Mouse (Mus musculus) layer of hippocampus, adult 18-20 months (tissue): ENCODE measurements around the gene Nmt1. TPM values are rescaled to one million over a fixed set of nuclear protein-coding genes. Genes with fewer than 3 reads are reported as not detected.
A peak's percentile ranks its signal among the peaks of the same experiment; 100 is the strongest.

Experiments
- DNase-seq, 2 experiments: peaks; one replicate each; pipeline ENCODE4 v3.0.0; 2022; ENCODE audit warnings: low spot score in 2 of 2
- total RNA-seq, 2 experiments: library from RNA; stranded (reverse); gene quantifications; 2 replicates each; pipeline ENCODE4 v1.2.3; 2021

Gene Nmt1
- total RNA-seq, 2 experiments from 2014 or later = 166 to 172 TPM

DNA sequence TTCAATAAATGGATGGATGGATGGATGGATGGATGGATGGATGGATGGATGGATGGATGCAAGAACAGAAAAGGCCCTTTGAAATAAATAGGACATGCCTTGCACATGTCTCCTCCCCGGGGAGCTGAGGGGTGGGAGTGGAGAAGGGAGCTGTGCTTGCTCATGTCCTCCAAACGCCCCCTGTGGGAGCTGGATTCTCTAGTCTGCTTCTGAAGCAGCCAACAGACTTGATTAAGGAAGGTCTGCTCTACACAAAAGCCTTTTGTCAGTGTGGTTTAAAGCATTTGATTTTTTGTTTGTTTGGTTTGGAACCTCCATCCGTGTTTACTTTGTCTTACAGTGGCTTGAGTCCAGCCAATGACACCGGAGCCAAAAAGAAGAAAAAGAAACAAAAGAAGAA lies 14.8 kb downstream of the Nmt1 start:
- DNase-seq = no peak

DNA sequence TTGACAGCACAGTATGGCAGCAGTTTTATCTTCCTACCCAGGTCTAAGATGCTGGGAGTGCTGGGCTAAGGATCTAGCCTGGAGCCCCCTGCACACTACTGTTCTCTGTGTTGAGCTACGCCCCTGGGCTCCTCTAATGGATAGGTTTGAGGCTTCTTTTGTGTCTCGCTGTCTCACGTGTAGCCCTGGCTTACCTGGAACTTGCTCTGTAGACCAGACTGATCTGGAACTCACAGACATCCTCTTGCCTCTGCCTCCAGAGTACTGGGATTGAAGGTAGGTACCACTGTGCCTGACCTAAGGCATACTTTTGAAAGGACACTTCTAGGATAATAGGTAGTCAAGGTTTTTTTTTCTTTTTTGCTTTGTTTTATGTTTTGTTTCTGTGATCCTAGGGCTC lies 16.0 kb downstream of the Nmt1 start:
- DNase-seq = no peak

DNA sequence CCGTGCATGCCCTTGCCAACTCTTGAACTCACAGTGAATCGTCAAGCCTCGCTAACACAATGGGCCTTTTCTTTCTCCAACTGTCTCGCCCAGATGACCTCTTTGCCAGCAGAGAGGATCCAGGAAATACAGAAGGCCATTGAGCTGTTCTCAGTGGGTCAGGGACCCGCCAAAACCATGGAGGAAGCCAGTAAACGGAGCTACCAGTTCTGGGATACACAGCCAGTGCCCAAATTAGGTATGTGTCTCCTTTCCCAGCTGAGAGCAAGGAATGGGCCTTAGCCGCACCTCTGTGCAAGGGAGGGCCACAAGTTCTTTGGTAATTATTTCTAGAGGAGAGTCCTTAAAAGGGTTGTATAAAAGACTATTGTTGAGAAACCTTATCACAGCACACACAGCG lies 18.3 kb downstream of the Nmt1 start:
- DNase-seq = no peak

DNA sequence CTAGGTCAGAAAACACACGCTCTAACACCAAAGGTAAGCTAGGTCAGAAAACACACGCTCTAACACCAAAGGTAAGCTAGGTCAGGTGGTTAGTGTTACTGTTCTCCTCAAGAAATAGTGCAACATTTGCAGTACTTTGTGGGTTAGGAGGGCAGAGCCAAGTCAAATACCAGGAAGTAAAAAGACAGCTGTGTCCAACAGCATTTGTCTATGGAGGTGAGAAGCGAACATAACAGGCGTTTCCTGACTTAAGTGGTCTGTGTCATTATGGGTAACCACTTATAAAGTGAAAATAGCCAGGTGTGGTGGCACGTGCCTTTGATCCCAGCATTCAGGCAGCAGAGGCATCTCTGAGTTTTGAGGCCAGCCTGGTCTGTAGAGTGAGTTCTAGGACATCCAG lies 21.6 kb downstream of the Nmt1 start:
- no peak for DNase-seq

DNA sequence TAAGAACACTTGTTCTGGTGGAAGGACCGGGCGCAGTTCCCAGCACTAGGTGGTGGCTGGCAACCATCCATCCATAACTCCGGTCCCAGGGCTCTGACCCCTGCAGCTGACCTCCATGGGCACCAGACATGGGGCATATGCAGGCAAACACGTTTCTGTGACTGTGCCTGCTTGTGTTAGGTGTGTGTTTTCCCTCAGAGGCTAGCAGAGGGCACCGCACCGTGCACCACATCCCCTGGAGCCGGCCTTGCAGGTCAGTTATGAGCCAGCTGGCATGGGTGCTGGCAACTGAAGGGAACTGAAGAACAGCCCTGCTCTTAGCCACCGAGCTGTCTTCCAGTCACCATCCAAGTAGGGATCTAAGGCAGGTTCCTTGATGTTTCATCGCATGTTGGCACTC lies 22.2 kb downstream of the Nmt1 start:
- DNase-seq = no peak

DNA sequence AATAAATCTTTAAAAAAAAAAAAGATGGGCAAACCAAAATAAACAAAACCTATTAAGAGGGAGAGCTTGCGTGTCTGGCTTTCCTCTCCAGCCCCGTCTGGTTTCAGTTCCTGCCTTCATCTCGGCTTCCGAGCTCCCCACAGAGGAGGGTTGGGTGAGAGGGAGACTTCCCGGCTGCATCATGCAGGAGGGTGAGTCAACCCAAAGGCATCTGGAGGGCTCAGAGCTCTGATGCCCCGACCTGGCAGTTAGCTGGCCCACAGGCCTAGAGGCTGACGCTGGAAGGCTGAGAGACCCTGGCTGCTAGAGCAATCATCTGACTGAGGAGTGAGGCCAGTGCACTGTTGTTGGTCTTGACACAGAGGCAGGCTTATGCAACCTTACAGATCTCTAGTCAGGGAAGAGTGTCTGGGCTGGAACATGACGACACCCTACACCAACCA lies 23.3 kb downstream of the Nmt1 start:
- DNase-seq = peak in 1 of 2 experiments; percentile 64

DNA sequence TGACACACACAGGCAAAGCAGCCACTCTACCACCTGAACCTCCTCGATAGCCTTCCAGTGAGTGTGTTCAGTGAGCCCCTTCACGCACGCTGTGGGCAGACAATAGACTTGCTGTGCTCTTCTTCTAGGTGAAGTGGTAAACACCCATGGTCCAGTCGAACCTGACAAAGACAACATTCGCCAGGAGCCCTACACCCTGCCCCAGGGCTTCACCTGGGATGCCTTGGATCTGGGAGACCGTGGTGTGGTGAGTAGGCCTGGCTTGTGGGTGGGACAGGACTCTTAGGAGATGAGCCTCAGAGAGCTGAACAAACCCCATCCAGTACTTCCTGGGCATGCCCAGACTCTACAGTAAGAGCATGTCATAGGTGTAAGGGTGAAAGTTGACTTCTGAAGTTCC lies 24.1 kb downstream of the Nmt1 start:
- DNase-seq = no peak

DNA sequence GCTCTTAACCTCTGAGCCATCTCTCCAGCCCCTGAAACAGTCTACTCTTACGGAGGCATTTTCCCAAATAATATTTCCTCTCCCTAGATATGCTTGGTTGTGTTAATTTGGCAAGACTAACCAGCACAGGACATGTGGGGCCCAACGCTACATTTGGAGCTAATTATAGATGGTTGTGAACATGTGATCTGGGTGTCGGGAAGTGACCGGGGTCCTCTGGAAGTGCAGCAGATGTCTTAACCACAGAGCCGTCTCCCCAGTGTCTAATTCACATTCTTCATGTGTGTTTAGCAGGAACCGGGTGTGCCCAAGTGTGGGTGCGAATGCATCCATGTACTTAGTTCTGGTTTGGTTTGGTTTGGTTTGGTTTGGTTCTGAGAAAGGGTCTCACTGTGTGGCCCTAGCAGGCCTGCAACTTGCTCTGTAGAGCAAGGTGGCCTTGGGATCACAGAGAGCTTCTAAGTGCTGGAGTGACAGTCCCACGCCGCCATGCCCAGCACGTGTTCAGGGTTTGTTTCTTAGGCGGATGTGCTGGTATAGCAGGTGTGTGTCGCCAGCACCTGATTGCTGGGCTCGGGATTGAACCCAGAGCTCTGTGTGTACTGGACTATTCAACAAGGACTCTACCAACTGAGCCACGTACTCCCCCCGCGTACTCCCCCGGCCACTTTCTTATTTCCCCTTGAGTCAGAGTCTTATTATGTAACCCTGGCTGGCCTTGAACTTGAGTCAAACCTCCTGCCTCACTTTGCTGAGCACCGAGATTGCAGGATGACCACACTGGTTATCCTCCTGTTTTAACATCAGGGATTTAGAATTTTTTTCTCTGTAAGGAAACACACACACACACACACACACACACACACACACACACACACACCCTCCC lies 25.4 kb downstream of the Nmt1 start:
- DNase-seq = no peak

DNA sequence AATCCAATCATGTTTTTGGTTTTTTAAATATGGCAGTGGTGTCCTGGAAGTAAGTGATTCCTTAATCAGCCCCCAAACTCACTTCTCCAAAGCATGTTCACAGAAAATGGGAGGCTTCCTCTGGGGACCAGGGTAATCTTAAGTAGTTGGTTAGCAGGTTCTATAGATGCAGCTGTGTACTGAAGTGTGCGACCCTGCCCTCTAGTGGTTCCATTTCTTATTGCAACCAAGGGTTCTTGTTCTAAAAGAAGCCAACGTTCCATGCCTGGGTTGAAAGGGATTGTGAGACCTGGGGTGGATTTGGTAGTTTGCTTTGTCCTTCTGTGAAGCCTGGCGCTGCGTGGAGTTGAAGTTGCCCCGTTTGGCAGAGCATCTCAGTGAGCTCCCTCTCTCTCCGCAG lies 26.8 kb downstream of the Nmt1 start:
- DNase-seq = peak; percentile 62 to 92

DNA sequence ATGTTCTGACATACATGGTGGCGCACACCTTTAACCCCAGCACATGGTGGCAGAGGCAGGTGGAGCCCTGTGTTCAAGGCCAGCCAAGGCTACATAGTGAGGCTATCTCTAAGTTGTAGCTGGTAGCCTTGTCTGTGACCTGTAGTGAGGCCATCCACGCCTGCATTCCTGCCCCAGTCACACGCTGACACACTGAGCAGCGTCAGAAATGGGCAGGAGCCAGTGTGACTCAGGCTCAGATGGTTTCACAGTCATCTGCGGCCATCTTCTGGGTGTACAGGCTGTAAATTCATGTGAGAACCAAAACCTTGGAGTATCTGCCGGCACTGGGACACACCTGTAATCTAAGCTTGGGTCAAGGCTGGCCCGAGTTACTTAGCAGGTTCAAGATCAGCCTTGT lies 28.6 kb downstream of the Nmt1 start:
- no peak for DNase-seq

DNA sequence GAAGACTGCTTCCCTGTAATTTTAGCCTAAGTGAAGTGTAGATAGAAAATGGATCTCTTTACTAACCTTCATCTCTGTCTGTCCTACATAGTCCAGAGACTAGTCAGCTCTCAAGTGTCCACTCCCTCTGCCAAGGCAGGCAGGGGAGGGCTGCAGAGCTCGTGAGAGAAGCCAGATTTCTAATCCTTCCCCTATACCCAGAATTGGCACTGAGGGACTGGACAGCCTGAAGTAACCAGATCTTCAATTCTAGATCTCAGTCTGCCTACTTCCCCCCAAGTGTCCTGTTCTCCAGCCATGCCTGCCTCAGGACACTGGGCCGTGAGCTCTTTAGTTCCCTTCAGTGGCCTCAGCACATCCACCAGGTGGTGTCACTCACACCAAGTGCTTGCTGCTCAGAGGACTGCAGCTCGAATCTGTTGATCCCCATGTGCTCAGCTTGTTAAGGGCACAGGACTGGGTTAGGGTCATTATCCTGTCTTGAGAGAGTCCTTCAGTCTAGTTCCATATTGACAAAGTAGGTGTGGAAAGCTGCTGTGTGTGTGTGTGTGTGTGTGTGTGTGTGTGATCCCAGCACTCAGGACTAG lies 30.6 kb downstream of the Nmt1 start:
- no peak for DNase-seq

DNA sequence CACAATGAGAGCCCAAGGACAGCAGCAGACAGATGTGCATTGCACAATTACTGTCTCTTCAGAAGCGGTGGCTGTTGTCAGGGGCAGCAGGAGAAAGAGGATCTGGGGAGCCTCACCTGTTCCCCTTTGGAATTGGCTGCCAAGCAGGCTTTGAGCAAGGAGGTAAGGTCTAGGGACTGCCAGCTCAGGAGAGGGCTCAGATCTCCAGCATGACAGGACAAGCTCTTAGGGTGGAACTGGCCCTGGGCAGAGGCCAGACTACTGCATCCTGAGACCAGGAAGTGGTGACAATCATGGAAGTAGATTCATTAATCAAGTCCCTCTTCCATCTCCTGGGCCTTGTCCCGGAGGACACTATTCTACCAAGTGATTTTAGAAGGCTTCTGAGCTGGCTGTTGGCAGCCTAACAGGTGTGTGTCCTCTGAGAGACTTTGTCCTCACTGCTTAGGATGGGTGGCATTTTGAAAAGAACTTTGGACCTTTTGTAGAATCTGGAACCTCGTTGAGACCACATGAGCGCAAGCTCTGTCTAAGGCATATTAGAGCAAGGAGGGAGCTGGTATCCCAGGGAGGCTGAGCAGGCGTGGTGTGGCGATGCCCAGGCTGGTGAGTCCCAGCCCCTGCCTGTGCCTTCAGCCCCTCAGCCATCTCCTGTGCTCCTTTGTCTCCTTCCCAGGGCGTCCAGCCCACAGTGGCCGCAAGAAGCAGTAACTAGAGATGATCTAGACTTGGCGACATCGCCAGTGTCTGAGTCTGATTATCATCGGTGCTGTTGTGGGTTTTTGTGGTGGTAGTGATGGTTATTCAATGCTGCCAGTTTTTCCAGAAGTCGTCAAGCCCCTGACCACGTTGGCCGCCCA lies 38.4 kb downstream of the Nmt1 start:
- DNase-seq = no peak

DNA sequence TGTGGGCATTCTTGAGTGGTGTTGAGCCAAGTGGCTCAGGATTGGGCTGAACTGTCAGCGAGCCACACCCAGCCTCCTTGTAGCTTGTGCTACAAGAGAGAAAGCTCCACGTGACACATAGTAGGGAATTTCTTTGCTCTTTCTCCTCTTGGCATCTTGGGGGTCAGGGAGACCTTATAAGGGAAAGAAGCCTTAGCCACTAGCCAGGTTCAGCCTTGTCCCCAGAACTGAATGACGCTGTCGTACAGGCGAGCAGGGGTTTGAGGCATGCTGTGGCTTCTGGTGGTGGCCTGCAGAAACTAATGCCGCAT lies 39.0 kb downstream of the Nmt1 start:
- no peak for DNase-seq

DNA sequence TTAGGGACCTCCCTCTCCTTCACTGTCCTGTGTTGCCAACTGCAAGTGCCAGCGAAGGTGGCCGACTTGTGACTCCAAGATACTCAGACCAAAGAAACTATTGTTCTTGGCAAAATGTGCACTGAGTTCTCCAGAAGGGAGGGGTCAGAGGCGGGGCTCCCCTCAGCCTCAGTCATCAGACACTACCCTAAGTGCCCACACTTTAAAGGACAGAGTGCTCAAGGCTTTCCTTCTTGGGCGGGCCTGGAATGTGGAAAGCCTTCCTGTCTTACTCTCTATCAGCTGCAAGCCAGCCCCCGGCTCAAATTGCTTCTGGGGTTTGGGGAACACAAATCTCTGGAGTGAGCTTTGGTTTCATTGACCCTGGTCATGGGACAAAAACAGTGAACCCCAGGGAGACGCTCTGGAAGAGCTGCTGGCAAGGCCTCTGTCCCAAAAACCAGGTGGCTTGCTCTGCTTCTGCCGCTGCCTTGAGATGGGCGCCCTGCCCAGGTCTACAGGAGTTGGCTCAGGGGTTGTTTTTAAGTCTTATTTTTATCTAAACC lies 39.5 kb downstream of the Nmt1 start:
- no peak for DNase-seq

DNA sequence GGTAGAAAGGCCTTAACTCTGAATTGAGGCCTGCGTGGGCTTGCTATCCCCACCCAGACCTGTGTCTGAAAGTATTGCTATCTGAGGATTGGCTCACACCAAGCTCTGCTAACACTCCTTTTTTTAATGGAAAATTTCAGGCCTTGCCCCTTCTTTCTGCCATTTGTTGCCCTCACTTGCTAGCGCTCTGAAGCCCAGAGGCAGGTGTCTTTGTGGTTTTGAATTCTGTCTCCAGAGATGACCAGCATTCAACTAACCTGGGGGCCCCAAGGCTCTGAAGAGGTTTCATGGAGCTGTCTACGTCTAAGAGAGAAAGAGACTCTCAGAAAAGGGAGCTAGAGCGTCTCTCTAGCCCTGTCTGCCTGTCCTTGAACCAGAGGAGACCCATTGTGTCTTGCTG lies 40.3 kb downstream of the Nmt1 start:
- no peak for DNase-seq

DNA sequence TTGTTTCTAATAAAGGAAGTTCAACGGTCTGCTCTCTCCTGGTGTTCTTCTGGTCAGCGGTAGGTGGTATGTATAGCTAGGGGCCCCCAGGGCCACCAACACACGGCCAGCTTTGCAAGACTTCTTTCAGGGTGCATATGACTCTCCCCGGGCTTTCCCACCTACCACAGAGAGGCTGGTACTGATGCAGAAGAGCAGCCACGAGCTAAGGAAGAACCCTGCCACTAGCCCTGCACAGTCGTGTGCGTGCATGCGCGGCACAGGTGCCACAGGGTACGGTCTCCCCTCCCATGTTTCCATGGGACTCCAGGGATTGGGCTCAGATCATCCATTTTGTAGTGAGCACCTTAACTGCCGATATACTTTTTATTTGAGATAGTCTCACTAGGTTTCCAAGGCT lies 40.9 kb downstream of the Nmt1 start:
- DNase-seq = no peak

DNA sequence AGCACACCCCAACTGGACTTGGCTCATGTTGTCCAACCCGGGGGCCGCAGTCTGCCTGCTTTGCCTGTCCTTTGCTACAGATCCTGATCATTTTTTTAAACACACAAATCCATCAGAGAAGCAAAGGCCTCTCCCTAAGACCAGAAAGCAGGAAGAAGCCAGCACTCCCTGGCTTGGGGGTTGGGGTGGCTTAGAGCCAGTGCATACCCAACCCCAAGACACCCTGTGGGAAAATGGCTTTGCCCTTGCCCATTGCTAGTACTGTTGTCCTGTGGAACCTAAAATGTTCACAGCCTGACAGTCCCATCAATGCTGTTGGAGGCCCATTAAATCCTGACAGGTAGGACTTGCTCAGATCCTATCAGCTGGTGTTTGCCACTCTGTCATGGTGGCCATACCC lies 41.7 kb downstream of the Nmt1 start:
- no peak for DNase-seq

DNA sequence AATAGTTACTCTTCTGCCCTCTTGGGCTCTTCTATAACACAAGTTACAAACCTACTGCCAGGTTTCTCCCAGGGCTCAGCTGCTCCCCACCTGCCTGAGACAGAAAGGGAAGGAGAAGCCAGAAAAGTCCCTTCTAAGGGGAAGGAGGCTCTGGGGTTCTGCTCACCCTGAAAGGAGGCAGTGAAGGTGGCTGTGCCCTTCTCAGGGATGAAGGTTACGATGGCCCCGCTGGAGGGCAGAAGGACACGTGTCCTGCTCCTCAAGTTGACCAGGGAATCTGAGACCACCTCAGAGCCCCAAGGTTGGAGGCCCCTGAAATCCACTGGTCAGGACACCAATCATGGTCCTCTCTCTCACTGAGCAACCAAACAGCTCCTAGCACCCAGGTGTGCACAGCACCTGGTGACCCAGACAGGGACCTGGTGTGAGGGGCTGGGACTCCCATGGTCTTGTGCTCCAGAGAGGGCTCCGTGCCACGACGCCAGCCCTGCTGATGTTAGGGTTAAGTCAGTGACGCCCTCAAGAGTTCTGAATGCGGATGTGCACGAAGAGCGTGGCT lies 42.4 kb downstream of the Nmt1 start:
- no peak for DNase-seq

DNA sequence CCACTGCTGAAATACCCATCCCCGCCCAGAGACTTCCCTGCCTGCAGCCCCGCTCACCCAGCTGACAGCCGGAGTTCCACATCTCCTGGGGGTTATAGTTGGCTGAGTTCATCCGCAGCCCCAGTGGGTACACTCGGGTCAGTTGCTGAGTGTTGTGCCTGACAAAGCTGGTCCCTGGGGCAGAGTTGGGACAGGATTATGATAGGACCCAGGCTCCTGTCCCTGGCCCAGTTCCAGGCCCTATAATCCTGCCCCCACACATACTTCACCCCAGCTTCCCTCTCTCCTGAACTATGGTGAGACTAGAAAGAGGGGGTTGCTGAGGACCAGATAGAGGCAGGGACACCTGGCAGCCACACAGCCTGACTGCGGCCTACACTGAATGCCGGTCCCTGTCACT lies 45.7 kb downstream of the Nmt1 start:
- DNase-seq = no peak

DNA sequence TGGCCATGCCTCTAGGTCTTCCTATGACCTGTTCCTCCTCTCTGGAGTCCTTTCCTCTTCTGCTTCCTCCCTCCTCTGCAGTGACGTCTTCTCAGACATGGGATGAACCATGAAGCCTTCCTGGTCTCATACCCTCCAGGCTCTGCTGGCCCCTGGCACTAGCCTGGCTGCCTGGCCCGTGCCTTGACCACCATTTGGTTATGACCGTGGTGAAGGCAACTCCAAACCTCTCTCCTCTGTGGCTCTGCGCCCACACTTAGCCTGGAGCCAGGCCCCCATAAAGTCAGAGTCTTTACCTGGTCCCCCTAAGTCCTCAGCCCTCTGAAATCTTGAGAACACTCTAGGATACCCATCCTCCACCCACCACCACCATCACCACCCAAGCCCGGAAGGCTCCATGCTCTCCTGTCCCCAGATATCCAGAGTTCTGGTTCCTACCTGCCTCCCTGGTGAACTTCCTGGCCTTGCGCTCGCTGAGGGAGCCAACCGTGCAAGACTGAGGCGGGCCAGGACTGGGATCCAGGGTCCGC lies 46.2 kb downstream of the Nmt1 start:
- DNase-seq = no peak

DNA sequence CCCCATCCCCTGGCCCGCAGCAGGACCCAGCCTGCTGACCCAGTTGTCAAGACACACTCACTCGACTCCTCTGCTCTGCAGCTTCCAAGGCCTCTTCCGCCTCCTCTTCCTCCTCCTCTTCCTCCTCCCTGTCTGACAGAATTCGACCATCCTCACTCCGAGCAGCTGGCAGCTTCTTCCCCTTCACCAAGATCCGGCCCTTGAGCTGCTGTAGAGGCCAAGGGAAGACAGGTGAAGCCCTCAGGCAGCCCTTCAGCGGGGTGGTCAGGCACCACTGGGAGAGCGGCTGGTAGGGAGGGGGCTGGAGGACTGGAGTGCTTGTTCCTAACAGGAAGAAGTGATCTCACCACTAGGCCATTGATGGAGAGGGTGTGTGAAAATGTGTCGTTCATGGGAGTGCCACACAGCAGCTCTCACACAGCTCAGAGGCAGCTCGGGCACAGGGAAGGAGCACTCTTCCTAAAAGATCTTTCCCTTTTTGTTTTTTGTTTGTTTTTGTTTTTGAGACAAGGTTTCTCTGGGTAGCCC lies 46.9 kb downstream of the Nmt1 start:
- no peak for DNase-seq
